Mouse (Mus musculus): ENCODE results near the gene Olfr1392.

GRCm38 (mm10) chr11:49265101-49265500, 20.0 kb upstream of the Olfr1392 start:
- TF ChIP-seq MXI1 (IDR thresholded peaks at IDR 0.05; ENCODE audit: low read depth, low read length) (no peak), POLR2A (IDR thresholded peaks at IDR 0.05; ENCODE audit: low read depth, low read length) (no peak), MEF2A (IDR thresholded peaks at IDR 0.05; ENCODE audit: borderline replicate concordance, low read depth, low read length) (no peak), CTCF (conservative IDR thresholded peaks at IDR 0.05 in 1 of 2, IDR thresholded peaks at IDR 0.05 in 1 of 2; ENCODE audit: low read depth in 2 of 2, low read length in 2 of 2) (no peak), EP300 (IDR thresholded peaks at IDR 0.05; ENCODE audit: low read length) (no peak), MAZ (IDR thresholded peaks at IDR 0.05; ENCODE audit: low read depth, low read length) (no peak), ZKSCAN1 (IDR thresholded peaks at IDR 0.05; ENCODE audit: borderline replicate concordance, low read depth, low read length) (no peak), NELFE (IDR thresholded peaks at IDR 0.05; ENCODE audit: low read depth, low read length) (no peak), CHD1 (IDR thresholded peaks at IDR 0.05; ENCODE audit: low read depth, low read length) (no peak)
